Mouse (Mus musculus) urinary bladder, adult 18-20 months (tissue): Measurements from ENCODE around the gene Ddx5.
A peak's percentile ranks its signal among the peaks of the same experiment; 100 is the strongest.
"Not testable (repeated sequence)": the region's sequence is repeated elsewhere in the genome, so short reads cannot be mapped to it uniquely, and the experiment has no call there.

ENCODE experiments used
- DNase-seq, 2 experiments: peaks; one replicate each; pipeline ENCODE4 v3.0.0; 2022; ENCODE audit warnings: low spot score in 2 of 2, mixed read lengths in 2 of 2

Ddx5 gene

DNA sequence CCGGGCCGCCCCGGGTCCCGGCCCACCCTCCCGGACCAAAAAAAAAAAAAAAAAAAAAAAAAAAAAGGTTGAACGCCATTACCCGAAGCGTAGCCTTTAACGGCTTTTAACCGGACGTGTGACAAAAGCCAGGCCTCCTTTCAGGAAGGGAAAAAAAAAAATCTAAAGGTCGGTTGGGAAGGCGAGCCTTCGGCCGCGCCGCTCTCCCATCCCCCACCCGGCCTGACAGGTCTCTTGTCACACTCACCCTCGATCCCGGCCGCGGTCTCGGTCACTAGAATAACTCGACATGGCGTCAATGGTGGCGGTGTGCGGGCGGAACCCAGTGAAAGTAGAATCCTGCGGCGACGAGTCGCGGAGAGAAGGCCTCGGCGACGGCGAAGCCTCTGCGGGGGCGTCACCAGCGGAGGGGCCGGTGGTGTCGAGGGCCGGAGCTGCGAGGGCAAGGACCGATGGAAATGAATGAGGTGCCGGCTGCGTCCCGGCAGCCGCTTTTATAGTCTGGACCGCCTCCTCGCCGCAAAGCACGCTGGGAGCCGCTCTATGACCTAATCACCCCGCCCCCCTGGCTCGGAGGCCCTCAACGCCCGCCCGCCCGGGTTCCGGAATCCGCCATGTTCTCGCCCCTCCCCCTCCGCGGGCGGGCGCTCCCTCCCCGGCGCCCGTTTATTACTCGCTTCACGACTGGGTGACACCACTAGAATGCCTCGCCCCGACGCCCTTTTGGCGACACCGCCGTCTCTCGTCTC is 785 bp downstream of the Ddx5 start:
- DNase-seq, result peak; percentile 98 to 99

DNA sequence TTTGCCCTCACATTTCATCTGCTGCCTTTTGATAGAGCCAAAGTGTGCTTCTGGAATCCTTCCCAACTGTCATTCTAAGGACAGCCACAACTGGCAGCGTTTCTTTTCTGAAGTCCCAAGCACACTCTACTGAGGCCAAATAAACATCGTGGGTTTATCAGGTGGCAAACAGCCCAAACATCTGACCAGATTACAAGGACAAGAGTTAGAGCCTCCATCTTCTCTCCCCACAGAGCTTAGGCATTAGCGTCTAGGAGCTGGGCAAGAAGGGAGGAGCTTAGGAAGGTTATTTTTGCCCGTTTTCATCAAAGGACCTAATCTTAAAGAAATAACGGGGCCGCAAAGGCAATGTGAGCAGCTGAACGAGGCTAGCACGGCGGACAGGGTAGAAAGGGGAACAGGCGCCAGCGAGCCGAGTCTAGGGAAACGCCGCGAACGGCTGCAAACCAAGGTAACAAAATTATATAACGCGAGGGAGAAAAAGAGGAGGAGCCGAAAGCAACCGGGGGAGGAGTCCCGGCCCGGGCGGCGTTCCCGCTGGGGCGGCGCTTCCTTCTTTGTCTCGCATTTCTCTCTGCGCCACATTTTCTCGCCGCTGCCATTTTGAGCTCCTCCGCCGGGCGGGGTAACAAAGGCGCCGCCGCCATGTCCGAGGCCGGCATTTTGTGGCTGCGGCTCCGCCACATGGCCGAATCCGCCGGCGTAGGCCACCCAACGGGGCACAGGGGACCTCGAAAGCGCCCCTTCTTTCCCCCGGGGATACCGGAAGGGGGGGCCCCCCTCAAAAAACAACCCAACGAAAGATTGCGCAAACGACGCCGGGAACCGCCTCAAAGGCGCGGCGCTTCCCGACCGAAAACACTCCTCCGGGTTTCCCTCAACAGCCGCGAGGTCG is 1.6 kb downstream of the Ddx5 start:
- DNase-seq, result peak; percentile 86 to 89

- no peak for DNase-seq
Observed at GRCm38 (mm10) chr11:106785043-106785442, 3.9 kb downstream of the Ddx5 start.

GRCm38 (mm10) chr11:106784476-106784875 is 4.5 kb downstream of the Ddx5 start:
- DNase-seq, result no peak

- no peak for DNase-seq
Observed at GRCm38 (mm10) chr11:106782841-106783764, 5.9 kb downstream of the Ddx5 start.

GRCm38 (mm10) chr11:106782271-106782670 is 6.7 kb downstream of the Ddx5 start:
- DNase-seq, result not testable (repeated sequence)

DNA sequence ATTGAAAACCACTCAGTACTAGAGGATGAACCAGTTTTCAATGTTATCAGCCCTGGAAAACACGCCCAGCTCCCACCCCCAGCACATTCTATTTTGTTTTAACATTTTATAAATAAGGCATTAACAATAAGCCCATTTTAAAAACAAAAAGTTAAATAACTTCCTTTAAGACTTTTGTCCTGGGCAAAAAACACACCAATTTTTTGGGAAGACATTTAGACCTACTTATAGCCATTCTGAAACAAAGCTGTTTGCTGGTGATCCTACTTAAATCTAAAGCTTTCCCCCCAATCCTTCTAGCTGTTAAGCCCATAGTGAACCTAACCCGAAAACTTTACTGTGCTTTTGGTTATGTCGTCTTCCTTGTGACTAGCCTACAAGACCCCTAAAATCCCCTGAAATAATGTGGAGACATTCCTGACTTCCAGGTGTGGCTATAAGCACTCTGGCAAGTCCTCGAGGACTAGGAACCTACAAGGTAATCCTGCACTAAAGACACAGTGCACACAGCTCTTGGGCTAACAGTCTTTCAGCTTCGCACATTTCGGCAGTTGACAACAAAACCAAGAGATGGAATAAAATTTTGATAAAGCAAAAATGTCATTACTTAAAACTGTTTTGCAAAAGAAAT is 8.3 kb downstream of the Ddx5 start:
- no peak for DNase-seq

GRCm38 (mm10) chr11:106780089-106780425 is 8.9 kb downstream of the Ddx5 start:
- DNase-seq, result no peak

DNA sequence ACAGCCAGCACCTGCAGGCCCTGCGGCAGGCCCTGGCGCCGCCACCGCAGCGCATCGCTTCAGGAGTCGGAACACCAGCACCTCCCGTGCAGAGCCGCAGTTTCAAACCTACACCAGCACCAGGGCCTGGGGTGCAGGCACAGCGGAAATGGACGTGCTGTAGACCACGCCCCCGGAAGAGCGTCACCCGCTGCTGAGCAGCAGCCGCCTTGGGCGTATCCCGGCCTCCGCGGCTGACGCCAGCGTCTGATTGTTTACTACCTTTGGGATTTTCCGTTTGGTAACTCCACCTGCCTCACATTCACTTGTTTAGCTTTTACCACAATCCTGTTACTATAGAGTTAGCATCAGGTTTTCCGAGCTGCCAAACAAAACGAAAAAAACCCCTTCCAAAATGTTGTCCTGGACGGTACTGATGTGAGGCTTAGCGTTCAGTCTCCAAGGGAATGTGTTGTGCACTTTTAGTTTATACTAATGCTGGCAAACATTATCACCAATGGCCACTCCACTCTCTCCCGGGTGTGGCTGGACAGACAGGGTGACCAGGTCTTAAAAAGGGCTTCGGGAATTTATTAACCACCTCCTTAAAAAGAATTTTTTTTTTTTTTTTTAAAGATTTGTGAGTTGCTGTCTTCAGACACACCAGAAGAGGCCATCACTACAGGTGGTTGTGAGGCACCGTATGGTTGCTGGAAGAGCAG is 9.4 kb downstream of the Ddx5 start, which contains the start of gene Polg2:
Gene Polg2, minus strand, starts transcription at position 150 of the 701 bp plus-strand sequence.
- DNase-seq, result peak in 1 of 2 experiments; percentile 89

GRCm38 (mm10) chr11:106778589-106779387 is 10.2 kb downstream of the Ddx5 start:
- peak in 1 of 2 experiments; percentile 85 for DNase-seq

DNA sequence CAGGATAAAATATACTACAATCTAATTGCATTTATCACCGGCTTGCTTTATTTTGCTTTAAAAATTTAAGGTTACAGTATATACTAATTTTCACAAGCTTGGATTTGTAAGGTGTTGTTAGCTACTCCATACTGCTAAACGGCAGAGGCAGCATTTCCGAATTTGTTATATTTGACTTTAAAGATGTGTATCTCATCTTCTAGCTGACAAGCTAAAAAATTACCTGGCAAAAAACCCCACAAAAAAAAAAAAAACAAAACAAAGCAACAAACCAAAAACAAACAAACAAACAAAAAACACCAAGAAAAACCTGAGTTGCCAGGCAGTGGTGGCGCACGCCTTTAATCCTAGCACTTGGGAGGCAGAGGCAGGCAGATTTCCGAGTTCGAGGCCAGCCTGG is 10.9 kb downstream of the Ddx5 start:
- DNase-seq, result no peak

DNA sequence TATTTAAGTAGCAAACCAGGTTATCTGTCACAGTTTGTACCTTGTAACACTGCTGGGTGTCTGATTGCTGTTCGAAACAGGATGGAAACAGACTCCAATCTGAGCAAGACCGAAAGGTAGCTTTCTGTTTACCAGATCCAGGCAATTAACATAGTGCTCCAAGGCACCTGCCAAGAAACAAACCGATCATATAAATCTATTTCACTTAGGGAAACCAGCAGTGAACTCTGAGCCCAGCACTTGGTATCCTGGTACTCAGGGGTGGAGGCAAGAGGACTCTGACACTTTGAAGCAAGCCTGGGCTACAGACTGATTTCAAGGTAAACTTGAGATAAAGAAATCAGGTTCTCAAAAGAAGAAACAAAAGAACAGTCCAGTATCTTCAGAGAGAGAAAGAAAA is 11.6 kb downstream of the Ddx5 start:
- no peak for DNase-seq

GRCm38 (mm10) chr11:106776960-106777359 is 12.0 kb downstream of the Ddx5 start:
- DNase-seq, result no peak

DNA sequence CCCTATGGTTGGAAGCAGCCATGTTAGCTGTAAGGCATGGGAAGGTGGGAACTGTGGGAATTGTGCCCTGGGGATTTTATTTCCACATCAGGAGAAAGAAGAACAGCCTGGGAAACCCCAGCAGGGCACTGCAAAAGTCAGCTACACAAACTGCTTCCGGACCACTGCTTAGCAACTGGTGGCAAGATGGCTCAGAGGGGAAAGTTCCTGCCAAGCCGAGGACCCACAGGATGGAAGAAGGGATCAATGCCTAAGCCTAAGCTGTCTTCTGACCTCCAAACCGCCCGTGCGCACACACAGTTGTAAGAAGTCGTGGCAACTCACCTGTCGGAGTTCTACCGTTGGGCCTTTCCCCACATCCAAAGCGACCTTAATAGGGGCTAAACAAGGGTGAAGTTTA is 15.9 kb downstream of the Ddx5 start:
- no peak for DNase-seq

DNA sequence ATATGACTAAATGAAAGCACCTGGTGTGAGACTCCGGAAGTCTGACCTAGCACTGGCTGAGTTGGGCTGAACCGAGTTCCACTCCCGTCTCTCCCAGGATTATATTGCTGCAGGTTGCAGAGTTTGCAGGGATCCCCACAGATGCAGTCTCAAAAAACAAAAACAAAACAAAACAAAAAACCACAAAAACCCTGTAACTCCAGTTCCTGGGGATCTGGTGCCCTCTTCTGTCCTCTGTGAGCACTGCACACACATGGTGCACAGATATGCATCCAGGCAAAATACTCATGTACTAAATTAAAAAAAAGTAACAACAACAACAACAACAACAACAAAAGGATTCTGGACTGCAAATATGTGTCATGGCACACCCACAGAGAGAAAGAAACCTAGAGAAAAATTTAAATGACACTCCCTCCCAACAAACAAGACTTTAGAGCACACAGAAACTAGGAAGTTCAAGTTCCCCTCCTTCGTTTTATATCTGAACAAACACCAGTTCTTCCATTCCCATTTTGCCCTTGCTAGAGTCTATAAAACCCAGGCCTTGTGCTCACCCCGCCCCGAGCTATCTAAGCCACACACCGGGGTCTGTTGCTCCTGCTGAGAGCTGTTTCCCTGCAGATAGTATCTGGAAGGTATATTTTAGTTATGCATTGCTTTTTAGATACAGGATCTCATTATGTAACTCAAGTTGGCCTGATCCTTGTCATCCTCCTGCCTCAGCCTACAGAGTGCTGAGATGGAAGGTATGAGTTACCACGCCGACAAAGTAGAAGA is 18.6 kb downstream of the Ddx5 start:
- DNase-seq, result no peak

DNA sequence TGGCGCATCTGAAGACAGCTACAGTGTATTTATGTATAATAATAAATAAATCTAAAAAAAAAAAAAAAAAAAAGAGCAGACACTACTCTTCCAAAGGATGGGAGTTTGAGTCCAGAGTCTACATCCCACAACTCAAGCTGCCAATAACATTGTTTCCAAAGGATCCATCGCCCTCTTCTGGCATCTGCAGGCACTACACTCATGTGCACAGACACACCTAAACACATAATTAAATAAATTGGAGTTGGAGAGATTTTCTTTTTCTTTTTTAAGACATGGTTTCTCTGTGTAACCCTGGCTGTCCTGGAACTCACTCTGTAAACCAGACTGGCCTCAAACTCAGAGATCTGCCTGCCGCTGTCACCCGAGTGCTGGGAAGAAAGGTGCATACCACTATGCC is 21.5 kb downstream of the Ddx5 start:
- no peak for DNase-seq

- DNase-seq, result no peak
Observed at GRCm38 (mm10) chr11:106766611-106767162, 22.3 kb downstream of the Ddx5 start.

DNA sequence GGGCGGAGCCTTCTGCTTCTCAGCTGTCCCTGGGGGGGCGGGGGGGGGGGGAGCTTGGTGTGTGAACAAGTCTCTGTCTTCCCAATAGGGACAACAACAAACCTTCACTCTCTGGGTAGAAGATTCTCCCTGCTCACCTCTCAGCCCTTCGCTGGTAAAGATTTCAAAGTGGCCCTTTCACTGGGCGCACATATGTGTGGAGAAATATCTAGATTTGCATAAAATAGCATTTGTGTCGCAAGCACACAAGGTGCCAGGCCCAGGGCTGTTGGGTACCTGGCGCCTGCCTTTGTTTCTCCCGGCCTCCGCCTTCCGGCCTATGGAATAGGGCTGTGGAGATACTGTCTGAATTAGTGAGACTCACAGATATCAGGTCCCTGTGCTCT is 26.2 kb downstream of the Ddx5 start:
- DNase-seq, result no peak
